Mouse (Mus musculus): ENCODE results near the gene Gm11444.

- TF ChIP-seq CTCF (IDR thresholded peaks at IDR 0.05; ENCODE audit: control insufficient read depth, insufficient read depth, insufficient replicate concordance, low read depth, low read length), result no peak
- no peak for TF ChIP-seq POLR2A (IDR thresholded peaks at IDR 0.05; ENCODE audit: control insufficient read depth, low read depth, low read length)
Measured at GRCm38 (mm10) chr11:85811676-85812075, 38.5 kb downstream of the Gm11444 start.

Measured in testis, adult 2 months (tissue).